Mouse (Mus musculus): ENCODE data around the gene Olfr640.

The Olfr640 gene

GRCm38 (mm10) chr7:104025473-104025872 lies at the start of gene Olfr640:
TSS of gene Olfr640 (minus strand) at chr7:104025573.
- no peak for DNase-seq (ENCODE audit: extremely low read depth, low read depth)

DNA sequence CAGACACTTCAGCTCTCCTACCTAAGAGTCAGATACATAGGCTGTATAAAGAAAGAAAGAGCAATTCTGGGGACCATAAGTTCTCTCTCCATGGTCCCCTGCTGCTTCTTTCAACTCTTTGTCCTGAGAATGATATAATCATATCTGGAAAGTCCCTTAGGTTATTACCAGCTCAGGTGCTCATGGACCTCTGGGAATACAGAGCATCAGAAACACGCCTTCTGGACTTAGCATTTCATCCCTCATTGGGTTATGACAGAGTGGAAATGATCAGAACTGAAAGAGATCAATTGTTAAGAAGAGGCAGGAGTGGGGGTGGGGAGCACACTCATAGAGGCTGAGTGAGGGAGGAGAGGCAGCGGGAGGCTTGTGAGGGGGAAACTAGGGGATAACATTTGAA lies 46.4 kb upstream of the Olfr640 start, which contains the start of gene Olfr644:
TSS of gene Olfr644 (minus strand) at position 101 of the 400 bp plus-strand sequence.
- DNase-seq (ENCODE audit: extremely low read depth, low read depth) = no peak

- DNase-seq (ENCODE audit: extremely low read depth, low read depth) = no peak
Observed at GRCm38 (mm10) chr7:104061345-104061744, 36.0 kb upstream of the Olfr640 start, which contains the start of gene 4930516K23Rik. TSS of gene 4930516K23Rik (minus strand) at chr7:104061445.

DNA sequence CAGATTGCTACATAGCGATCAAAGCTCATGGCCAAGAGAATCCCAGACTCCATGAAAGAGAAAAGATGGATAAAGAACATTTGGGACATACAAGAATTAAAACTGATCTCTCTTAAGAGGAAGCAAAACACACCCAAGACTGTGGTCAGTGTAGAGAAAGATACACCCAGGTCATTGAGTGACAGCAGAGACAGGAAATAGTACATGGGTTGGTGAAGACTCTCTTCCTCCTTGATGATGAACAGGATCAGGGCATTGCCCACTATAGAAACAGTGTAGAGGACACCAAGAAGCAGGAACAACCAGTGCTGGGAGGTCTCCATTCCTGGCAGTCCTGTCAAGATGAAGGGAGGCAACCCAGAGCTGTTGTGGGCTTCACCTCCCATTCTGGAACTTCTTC lies 33.8 kb upstream of the Olfr640 start:
- DNase-seq (ENCODE audit: extremely low read depth, low read depth) = no peak

GRCm38 (mm10) chr7:104052566-104052965 lies 27.2 kb upstream of the Olfr640 start, which contains the start of gene Olfr642:
TSS of gene Olfr642 (minus strand) at chr7:104052666.
- DNase-seq (ENCODE audit: extremely low read depth, low read depth) = no peak

DNA sequence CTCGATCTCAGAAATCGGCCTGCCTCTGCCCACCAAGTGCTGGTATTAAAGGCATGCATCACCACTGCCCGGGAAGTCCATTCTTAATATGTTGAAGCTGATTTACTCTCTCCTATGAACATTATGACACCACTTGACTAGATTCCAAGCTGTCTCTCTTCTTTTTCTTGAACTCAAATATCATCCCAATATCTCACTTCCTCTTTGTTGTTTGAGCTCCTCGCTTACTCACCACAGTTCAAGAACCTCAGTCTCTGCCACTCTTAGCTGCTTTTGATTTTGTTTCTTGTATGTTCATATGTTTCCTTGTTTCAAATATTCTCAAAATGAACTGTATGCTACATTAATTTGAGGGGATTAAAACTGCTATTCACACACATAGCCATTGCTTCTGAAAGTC lies 25.4 kb upstream of the Olfr640 start:
- no peak for DNase-seq (ENCODE audit: extremely low read depth, low read depth)

GRCm38 (mm10) chr7:104035145-104035544 lies 9.8 kb upstream of the Olfr640 start, which contains the start of gene Olfr641:
TSS of gene Olfr641 (plus strand) at chr7:104035445.
- DNase-seq (ENCODE audit: extremely low read depth, low read depth) = no peak

DNA sequence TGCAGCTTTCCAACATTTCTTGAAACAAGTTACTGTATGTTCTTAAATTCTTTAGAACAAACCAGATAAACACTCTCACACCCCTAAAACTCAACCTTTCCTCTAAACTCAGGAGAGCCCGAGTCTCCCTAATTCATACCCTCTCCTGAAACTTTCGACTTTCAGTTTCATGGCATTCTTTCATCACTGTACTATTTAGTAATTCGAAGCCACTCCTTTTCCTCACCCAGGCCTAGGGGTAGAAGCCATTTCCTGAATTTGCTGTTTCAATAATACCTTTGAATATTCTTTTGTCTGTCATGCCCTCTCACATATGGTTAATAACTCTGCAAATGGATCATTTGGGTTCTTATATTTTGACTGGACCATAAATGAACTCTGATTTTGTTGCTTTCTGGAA lies 1.6 kb upstream of the Olfr640 start:
- no peak for DNase-seq (ENCODE audit: extremely low read depth, low read depth)

DNA sequence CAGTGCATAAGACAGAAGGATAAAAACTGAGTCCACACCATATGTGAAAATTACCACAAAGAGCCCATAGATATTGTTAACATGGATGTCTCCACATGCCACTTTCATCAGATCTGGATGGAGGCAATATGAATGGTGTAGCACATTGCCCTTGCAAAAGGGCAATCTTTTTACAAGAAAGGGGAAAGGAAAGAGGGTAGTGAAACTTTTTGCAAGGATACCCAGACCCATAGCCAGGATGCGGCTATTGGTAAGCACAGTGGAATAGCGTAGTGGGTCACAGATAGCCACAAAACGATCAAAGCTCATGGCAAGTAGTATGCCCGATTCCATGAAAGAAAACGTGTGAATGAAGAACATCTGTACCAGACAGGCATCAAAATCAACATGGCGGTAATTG lies 3.7 kb downstream of the Olfr640 start:
- no peak for DNase-seq (ENCODE audit: extremely low read depth, low read depth)

- DNase-seq (ENCODE audit: extremely low read depth, low read depth) = no peak
Observed at GRCm38 (mm10) chr7:104018953-104019352, 6.4 kb downstream of the Olfr640 start.

- DNase-seq (ENCODE audit: extremely low read depth, low read depth) = no peak
Observed at GRCm38 (mm10) chr7:104017203-104017602, 8.2 kb downstream of the Olfr640 start, which contains the start of gene Olfr639. TSS of gene Olfr639 (minus strand) at chr7:104017303.

DNA sequence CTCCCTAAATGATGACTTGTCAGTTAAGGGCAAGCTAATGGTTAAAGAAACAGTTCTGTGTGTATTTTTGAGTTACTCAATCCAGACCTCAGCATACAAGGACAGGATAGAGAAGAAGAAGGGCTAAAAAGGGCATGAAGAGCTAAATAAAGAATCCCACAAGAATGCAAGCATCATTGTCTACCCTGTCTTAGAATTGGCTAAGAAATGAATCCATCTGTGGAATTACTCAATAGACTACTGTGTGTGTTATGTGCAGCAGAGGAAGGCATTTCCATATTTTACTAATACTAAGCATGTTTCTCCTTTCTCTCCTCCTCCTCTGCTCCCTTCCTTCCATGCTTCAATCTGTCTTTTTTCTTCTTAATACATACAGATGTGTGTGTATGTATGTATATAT lies 26.2 kb downstream of the Olfr640 start:
- DNase-seq (ENCODE audit: extremely low read depth, low read depth) = no peak

DNA sequence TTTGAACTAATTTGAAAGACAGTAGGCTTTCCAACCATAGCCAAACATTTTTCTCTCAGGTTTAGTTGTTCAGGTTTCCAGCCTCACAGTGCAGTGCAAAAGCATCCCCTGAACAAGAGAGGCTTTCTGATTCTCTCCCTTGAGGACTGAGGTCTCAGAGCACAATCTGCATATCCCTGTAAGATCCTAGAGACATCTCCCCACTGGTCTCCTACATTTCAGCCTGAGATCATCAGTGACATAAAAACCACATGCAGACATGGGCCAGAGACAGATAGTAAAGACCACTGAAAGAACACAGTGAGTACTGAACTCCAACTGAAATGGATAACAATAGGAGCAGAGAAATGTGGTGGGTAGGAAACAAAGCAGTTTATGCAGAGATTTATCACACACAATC lies 26.9 kb downstream of the Olfr640 start, which contains the start of gene Olfr638:
TSS of gene Olfr638 (plus strand) at position 301 of the 400 bp plus-strand sequence.
- no peak for DNase-seq (ENCODE audit: extremely low read depth, low read depth)

GRCm38 (mm10) chr7:103971782-103972181 lies 53.6 kb downstream of the Olfr640 start:
- no peak for DNase-seq (ENCODE audit: extremely low read depth, low read depth)

DNA sequence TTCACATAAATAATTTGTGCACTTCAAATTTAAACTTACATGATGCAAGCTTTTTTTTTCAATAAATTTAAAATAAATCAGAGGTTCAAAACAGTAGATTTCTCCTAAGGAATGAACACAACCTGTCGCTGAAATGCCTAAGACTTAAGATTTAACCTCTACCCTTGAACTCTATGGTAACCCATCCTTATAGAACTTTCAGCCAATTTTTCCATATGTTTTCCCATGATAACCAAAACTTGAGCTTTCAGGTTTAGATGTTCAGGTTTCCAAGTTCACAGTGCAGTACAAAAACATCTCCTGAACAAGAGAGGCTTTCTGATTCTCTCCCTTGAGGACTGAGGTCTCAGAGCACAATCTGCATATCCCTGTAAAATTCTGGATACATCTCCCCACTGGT lies 54.5 kb downstream of the Olfr640 start, which contains the start of gene Olfr635:
TSS of gene Olfr635 (plus strand) at position 301 of the 400 bp plus-strand sequence.
- no peak for DNase-seq (ENCODE audit: extremely low read depth, low read depth)
